Mouse (Mus musculus) intestine, postnatal 0 days (tissue): ENCODE results near the gene Gnpnat1. TPM values are rescaled to one million over a fixed set of nuclear protein-coding genes. Genes with fewer than 3 reads are reported as not detected.

ENCODE experiments used
- ATAC-seq: fragments of 200-750 bp; cut with Nextera tagmentation; 2 replicates; pipeline ENCODE4 v1.8.0; 2017; ENCODE audit warnings: mild to moderate bottlenecking, moderate TSS enrichment, moderate library complexity
- H3K27ac ChIP-seq: fragments of 300-500 bp; sonication (generic); 2 replicates; pipeline ENCODE4 v1.5.1; 2014; ENCODE audit warnings: mild to moderate bottlenecking, low read depth, low read length, moderate library complexity
- H3K27me3 ChIP-seq: fragments of 300-500 bp; sonication (generic); replicated peaks from 2 replicates; pipeline ENCODE4 v1.6.1; 2014; ENCODE audit warnings: low read length, mixed read lengths; ENCODE audit not compliant: control insufficient read depth, insufficient read depth
- H3K36me3 ChIP-seq: fragments of 300-500 bp; sonication (generic); 2 replicates; pipeline ENCODE4 v1.6.1; 2014; ENCODE audit warnings: mild to moderate bottlenecking, moderate library complexity; ENCODE audit not compliant: control insufficient read depth, insufficient read depth
- H3K4me1 ChIP-seq: fragments of 300-500 bp; sonication (generic); replicated peaks from 2 replicates; pipeline ENCODE4 v1.6.1; 2014; ENCODE audit warnings: antibody characterized with exemption, low read length, mixed read lengths; ENCODE audit not compliant: control insufficient read depth, insufficient read depth
- H3K4me2 ChIP-seq: fragments of 300-500 bp; sonication (generic); replicated peaks from 2 replicates; pipeline ENCODE4 v1.6.1; 2014; ENCODE audit warnings: low read depth, mild to moderate bottlenecking, moderate library complexity
- H3K4me3 ChIP-seq: fragments of 300-500 bp; sonication (generic); 2 replicates; pipeline ENCODE4 v1.5.1; 2014; ENCODE audit warnings: low read depth, low read length
- H3K9ac ChIP-seq: fragments of 300-500 bp; sonication (generic); 2 replicates; pipeline ENCODE4 v1.6.1; 2014; ENCODE audit warnings: mild to moderate bottlenecking, low read depth, low read length
- H3K9me3 ChIP-seq: fragments of 300-500 bp; sonication (generic); 2 replicates; pipeline ENCODE4 v1.6.1; 2016; ENCODE audit warnings: mixed run types; ENCODE audit not compliant: control insufficient read depth
- CTCF ChIP-seq: sonication (generic); IDR thresholded peaks from 2 replicates; pipeline ENCODE4 v1.5.1; 2016; ENCODE audit warnings: low read depth, mild to moderate bottlenecking, control low read depth, antibody characterized with exemption, moderate library complexity
- WGBS: fragments of 180-500 bp; shearing (Covaris S2); extraction: QIAGEN DNeasy Blood & Tissue Kit; methylation state at CpG from one replicate; pipeline ENCODE4 v1.1.7; 2014; 5-methylcytosine and 5-hydroxymethylcytosine counted together
- polyA plus RNA-seq: library from polyadenylated mRNA; unstranded; fragments of >200 nt; fragmentation: Nextera tagmentation; extraction: Ambion mirVana; gene quantifications from 2 replicates; pipeline ENCODE4 v1.2.1, GENCODE M21; 2015

The Gnpnat1 gene
- polyA plus RNA-seq, 1 experiment from 2014 or later, result 40.9 TPM

- no peaks in the 10 kb centered on the region for H3K4me1 ChIP-seq
- no peak overlapping the region for H3K4me2 ChIP-seq
- no peaks in the 10 kb centered on the region for H3K9me3 ChIP-seq
- no peaks in the 10 kb centered on the region for H3K36me3 ChIP-seq
- TF ChIP-seq CTCF, result no peak
- H3K27me3 ChIP-seq, result no peaks in the 10 kb centered on the region
- no peak overlapping the region for H3K4me3 ChIP-seq
- 71% methylated on average over 4 of the region's 4 CpGs for WGBS
- no peak overlapping the region for H3K27ac ChIP-seq
- no peak overlapping the region for H3K9ac ChIP-seq
- no peak for ATAC-seq
These were observed 14.6 kb upstream of the Gnpnat1 start for GRCm38 (mm10) chr14:45419323-45419722.

- Histone ChIP-seq H3K4me2 (no peak overlapping the region), H3K27me3 (no peaks in the 10 kb centered on the region), H3K9me3 (no peaks in the 10 kb centered on the region), H3K9ac (no peak overlapping the region), H3K36me3 (no peaks in the 10 kb centered on the region), H3K27ac (no peak overlapping the region), H3K4me3 (no peak overlapping the region), H3K4me1 (no peaks in the 10 kb centered on the region)
- WGBS, result 67% methylated on average over 3 of the region's 3 CpGs
- TF ChIP-seq CTCF, result no peak
- no peak for ATAC-seq
These were observed 13.8 kb upstream of the Gnpnat1 start for GRCm38 (mm10) chr14:45418553-45418952.

GRCm38 (mm10) chr14:45416265-45416664, 11.6 kb upstream of the Gnpnat1 start:
- H3K9ac ChIP-seq, result no peak overlapping the region
- H3K27me3 ChIP-seq, result no peaks in the 10 kb centered on the region
- H3K9me3 ChIP-seq, result no peaks in the 10 kb centered on the region
- no peaks in the 10 kb centered on the region for H3K36me3 ChIP-seq
- H3K4me3 ChIP-seq, result no peak overlapping the region
- TF ChIP-seq CTCF, result no peak
- ATAC-seq, result no peak
- no peak overlapping the region for H3K27ac ChIP-seq
- WGBS, result 90% methylated on average over 4 of the region's 4 CpGs
- no peaks in the 10 kb centered on the region for H3K4me1 ChIP-seq
- H3K4me2 ChIP-seq, result no peak overlapping the region

GRCm38 (mm10) chr14:45403651-45404050, 1.1 kb downstream of the Gnpnat1 start:
- Histone ChIP-seq H3K9ac (no peak overlapping the region), H3K4me1 (no peaks in the 10 kb centered on the region), H3K4me3 (no peak overlapping the region), H3K27ac (no peak overlapping the region), H3K9me3 (no peaks in the 10 kb centered on the region), H3K4me2 (no peak overlapping the region), H3K27me3 (no peaks in the 10 kb centered on the region), H3K36me3 (no peaks in the 10 kb centered on the region)
- WGBS, result 79% methylated on average over 7 of the region's 7 CpGs
- no peak for TF ChIP-seq CTCF
- ATAC-seq, result no peak

- 83% methylated on average over 3 of the region's 3 CpGs for WGBS
- Histone ChIP-seq H3K9me3 (no peaks in the 10 kb centered on the region), H3K4me2 (no peak overlapping the region), H3K36me3 (no peaks in the 10 kb centered on the region), H3K9ac (no peak overlapping the region), H3K4me3 (no peak overlapping the region), H3K27me3 (no peaks in the 10 kb centered on the region), H3K27ac (no peak overlapping the region), H3K4me1 (no peaks in the 10 kb centered on the region)
- 0 out of 2 replicates have a peak, but pooled peaks have one; percentile 4 for ATAC-seq
- peak; percentile 71 for TF ChIP-seq CTCF
These were observed 4.9 kb downstream of the Gnpnat1 start for GRCm38 (mm10) chr14:45399836-45400235.

- Histone ChIP-seq H3K4me3 (peak overlapping the region; percentile 90), H3K36me3 (no peaks in the 10 kb centered on the region), H3K4me2 (peak overlapping the region; percentile 90), H3K27me3 (no peaks in the 10 kb centered on the region), H3K9ac (peak overlapping the region; percentile 93), H3K27ac (peak overlapping the region; percentile 93), H3K4me1 (peaks cover 2% of the 10 kb centered on the region; the same call in 1 of the 2 replicates), H3K9me3 (no peaks in the 10 kb centered on the region)
- WGBS, result 8% methylated on average over 3 of the region's 3 CpGs
- 0 out of 2 replicates have a peak, but pooled peaks have one; percentile 3 for ATAC-seq
- no peak for TF ChIP-seq CTCF
These were observed 15.5 kb downstream of the Gnpnat1 start for GRCm38 (mm10) chr14:45389194-45389593.
